In genomic region chr6:32384937-32385336, GRCm38 (mm10) we compare ENCODE assay signal across 30 mouse cellular contexts.
DNase-seq lines count a peak whose midpoint lies in the region; ATAC-seq and TF ChIP-seq lines count a peak whose summit lies in the region.
"Had no signal": no experiment of that assay in that cellular context is flagged by ENCODE, and none has a peak within 500 bp of the region (broad histone marks: within the 10 kb centered on the region; RNA-seq: fewer than 3 reads in every experiment).

No protein-coding gene starts in this region.

- H3K27ac ChIP-seq in forebrain, postnatal 0 days (ENCODE audit: low read depth, low read length) = no peak overlapping the region
- H3K27ac ChIP-seq in forebrain, embryonic 11.5 days (ENCODE audit: low read depth, low read length) = no peak overlapping the region
- H3K27ac ChIP-seq: heart, embryonic 10.5 days; heart, embryonic 15.5 days; hindbrain, embryonic 13.5 days; limb, embryonic 10.5 days; limb, embryonic 15.5 days; liver, embryonic 13.5 days; neural tube, embryonic 15.5 days; stomach, postnatal 0 days had no signal

- no peak overlapping the region; the same call in 1 of the 2 replicates for H3K4me2 ChIP-seq in forebrain, postnatal 0 days (ENCODE audit: low read depth)
- H3K4me2 ChIP-seq in forebrain, embryonic 11.5 days (ENCODE audit: low read depth, low read length, severe bottlenecking) = no peak overlapping the region
- H3K4me2 ChIP-seq: heart, embryonic 15.5 days; hindbrain, embryonic 13.5 days; limb, embryonic 15.5 days; liver, embryonic 13.5 days; neural tube, embryonic 15.5 days had no signal

- no peak overlapping the region for H3K9ac ChIP-seq in forebrain, postnatal 0 days
- H3K9ac ChIP-seq in forebrain, embryonic 11.5 days (ENCODE audit: low read length) = no peak overlapping the region
- H3K9ac ChIP-seq: heart, embryonic 15.5 days; hindbrain, embryonic 13.5 days; limb, embryonic 15.5 days; liver, embryonic 13.5 days; neural tube, embryonic 15.5 days had no signal

- no peaks in the 10 kb centered on the region for H3K36me3 ChIP-seq in forebrain, postnatal 0 days (ENCODE audit: insufficient read depth)
- no peaks in the 10 kb centered on the region for H3K36me3 ChIP-seq in forebrain, embryonic 11.5 days (ENCODE audit: control insufficient read depth, insufficient read depth, low read length)
- H3K36me3 ChIP-seq: heart, embryonic 10.5 days; heart, embryonic 15.5 days; hindbrain, embryonic 13.5 days; limb, embryonic 10.5 days; limb, embryonic 15.5 days; liver, embryonic 13.5 days; neural tube, embryonic 15.5 days had no signal

- intact Hi-C loops in left cerebral cortex, postnatal 4 days (cut with DNase I) = no loop called here
- intact Hi-C loops in left cerebral cortex, postnatal 10 days (cut with DNase I) = no loop called here

- H3K4me3 ChIP-seq in forebrain, postnatal 0 days (ENCODE audit: low read depth, low read length) = no peak overlapping the region
- no peak overlapping the region for H3K4me3 ChIP-seq in forebrain, embryonic 11.5 days (ENCODE audit: low read depth, low read length)
- H3K4me3 ChIP-seq: heart, embryonic 10.5 days; heart, embryonic 15.5 days; hindbrain, embryonic 13.5 days; limb, embryonic 10.5 days; limb, embryonic 15.5 days; liver, embryonic 13.5 days; megakaryocyte, embryonic 14.5 days; neural tube, embryonic 15.5 days had no signal

- H3K27me3 ChIP-seq in forebrain, postnatal 0 days (ENCODE audit: insufficient read depth, low read length) = no peaks in the 10 kb centered on the region
- no peaks in the 10 kb centered on the region for H3K27me3 ChIP-seq in forebrain, embryonic 11.5 days (ENCODE audit: control insufficient read depth, insufficient read depth, low read length)
- H3K27me3 ChIP-seq: heart, embryonic 15.5 days; hindbrain, embryonic 13.5 days; liver, embryonic 13.5 days; megakaryocyte, embryonic 14.5 days; neural tube, embryonic 15.5 days had no signal

- 37% methylated on average over 8 of the region's 8 CpGs for WGBS in forebrain, postnatal 0 days
- 76% methylated on average over 8 of the region's 8 CpGs for WGBS in forebrain, embryonic 11.5 days

- DNase-seq in forebrain, postnatal 0 days = peak; percentile 40
- DNase-seq in forebrain, embryonic 11.5 days (ENCODE audit: low spot score) = no peak
- peak; percentile 10 for DNase-seq in left cerebral cortex, postnatal 4 days
- no peak for DNase-seq in left cerebral cortex, postnatal 10 days (ENCODE audit: extremely low spot score in 1 of 2, low spot score in 2 of 2)
- peak; percentile 50 for DNase-seq in retina, postnatal 1 day
- DNase-seq in retina, embryonic 14.5 days (ENCODE audit: low spot score) = no peak
- no peak for DNase-seq in heart, adult 11 months
- DNase-seq: adrenal gland, postnatal 25 days; B cell, adult 2 months; cerebellum, adult 9-11 months; gastrocnemius, postnatal 14 days; kidney, adult 9 months; kidney, postnatal 10 days; liver, embryonic 13.5 days; lung, adult 18-20 months; lung, postnatal 4 days; right cerebral cortex, adult 18-20 months; thymus, adult 18-20 months; thymus, postnatal 25 days had no signal

- TF ChIP-seq CTCF in forebrain, postnatal 0 days (IDR thresholded peaks at IDR 0.05; ENCODE audit: low read depth) = no peak

- peak; percentile 14; the same call in 1 of the 2 replicates for ATAC-seq in forebrain, postnatal 0 days
- ATAC-seq in forebrain, embryonic 11.5 days (replicated peaks; ENCODE audit: low FRiP score) = no peak
- ATAC-seq: forebrain, embryonic 16.5 days; intestine, postnatal 0 days; lung, postnatal 0 days had no signal

- H3K4me1 ChIP-seq in forebrain, postnatal 0 days (ENCODE audit: insufficient read depth) = peaks cover 13% of the 10 kb centered on the region; the same call in 1 of the 2 replicates
- no peaks in the 10 kb centered on the region for H3K4me1 ChIP-seq in forebrain, embryonic 11.5 days (replicated peaks; ENCODE audit: control insufficient read depth, insufficient read depth, low read length)
- H3K4me1 ChIP-seq: liver, embryonic 13.5 days had no signal

- H3K9me3 ChIP-seq in forebrain, postnatal 0 days (ENCODE audit: low read length) = no peaks in the 10 kb centered on the region
- H3K9me3 ChIP-seq in forebrain, embryonic 11.5 days (ENCODE audit: control insufficient read depth, low read length) = no peaks in the 10 kb centered on the region
- H3K9me3 ChIP-seq: heart, embryonic 10.5 days; heart, embryonic 15.5 days; hindbrain, embryonic 13.5 days; limb, embryonic 10.5 days; limb, embryonic 15.5 days; liver, embryonic 13.5 days; megakaryocyte, embryonic 14.5 days; neural tube, embryonic 15.5 days had no signal

Comparison
In these comparisons a context has a peak if more than half of its experiments do, and no peak if none do; other contexts are left out.
1. DNase-seq: peak in forebrain, postnatal 0 days (single experiment), left cerebral cortex, postnatal 4 days (single experiment) and retina, postnatal 1 day (single experiment); none in forebrain, embryonic 11.5 days (single experiment), left cerebral cortex, postnatal 10 days (0 of 2), retina, embryonic 14.5 days (single experiment) and heart, adult 11 months (single experiment).